Mouse (Mus musculus): Measurements from ENCODE around the gene Shmt2.

The Shmt2 gene

DNA sequence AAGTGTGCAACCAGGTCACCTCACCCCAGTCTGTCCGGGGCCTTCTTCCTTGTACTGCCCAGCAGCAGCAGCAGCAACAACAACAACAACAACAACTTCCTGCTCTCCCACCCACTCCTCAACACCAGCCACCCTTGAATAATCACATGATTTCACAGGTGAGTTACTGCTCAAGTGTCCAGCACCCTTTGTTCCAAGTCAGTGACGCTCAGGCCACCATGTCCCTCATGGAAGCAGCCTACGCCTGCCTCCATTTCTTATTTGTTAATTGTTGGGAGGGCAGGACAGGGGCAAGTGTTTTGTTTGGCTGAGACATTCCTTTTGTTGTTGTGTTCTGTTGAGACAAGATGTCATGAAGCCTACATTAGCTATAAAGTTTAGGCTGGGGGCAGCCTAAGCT is 45.7 kb downstream of the Shmt2 start:
- DNase-seq (ENCODE audit: low read depth, low spot score), result no peak

GRCm38 (mm10) chr10:127475175-127475574 is 47.1 kb downstream of the Shmt2 start:
- no peak for DNase-seq (ENCODE audit: low read depth, low spot score)

DNA sequence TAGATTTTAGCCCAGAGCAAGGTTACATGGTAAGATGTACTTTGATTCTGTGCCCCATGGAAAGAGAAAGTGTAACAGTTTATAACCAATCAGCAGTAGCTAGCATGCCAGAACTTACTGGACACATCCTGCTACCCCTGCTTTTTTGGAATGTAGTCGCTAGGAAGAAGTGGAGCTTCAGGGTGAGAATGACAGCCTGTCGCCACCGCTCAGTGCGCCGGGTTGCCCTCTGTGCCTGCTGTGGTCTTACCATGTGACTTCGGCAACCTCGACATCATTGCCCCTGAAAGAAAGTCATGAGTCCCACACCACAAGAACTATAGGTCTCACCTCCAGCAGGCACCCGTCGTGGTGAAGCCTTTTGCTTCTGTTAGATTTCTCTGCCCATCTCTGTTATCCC is 49.5 kb downstream of the Shmt2 start:
- DNase-seq (ENCODE audit: low read depth, low spot score), result no peak

DNA sequence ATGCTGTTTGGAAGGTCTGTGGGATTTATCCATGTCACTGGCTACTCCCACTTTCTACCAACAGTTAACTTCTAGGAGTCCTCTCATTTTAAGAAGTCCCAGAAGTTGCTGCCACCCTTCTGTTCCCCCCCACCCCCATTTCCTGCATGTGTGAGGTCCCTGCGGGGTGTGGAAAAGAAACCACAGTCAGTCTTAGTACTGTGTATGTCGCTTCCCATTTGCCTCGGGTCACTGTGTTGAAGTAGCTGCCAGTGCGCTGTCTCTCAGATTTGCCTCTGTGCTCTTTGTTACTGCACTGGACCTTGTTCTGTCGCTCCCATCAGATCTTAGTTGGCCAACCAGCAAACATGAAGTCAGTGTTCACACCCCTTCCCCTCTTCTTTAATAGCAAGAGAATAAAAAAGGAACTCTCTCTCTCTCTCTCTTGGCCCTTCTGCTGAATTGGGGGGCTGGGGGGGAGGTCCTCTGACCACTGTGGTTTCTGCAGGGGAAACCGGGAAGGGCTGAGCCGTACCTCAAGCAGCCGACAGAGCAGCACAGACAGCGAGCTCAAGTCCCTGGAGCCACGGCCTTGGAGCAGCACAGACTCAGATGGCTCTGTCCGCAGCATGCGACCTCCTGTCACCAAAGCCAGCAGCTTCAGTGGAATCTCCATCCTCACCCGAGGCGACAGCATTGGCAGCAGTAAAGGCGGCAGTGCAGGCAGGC is 50.8 kb downstream of the Shmt2 start:
- no peak for DNase-seq (ENCODE audit: low read depth, low spot score)

All from WW6 (cell line).